Comparison of ENCODE assay signal across 19 mouse cellular contexts in the genomic region with DNA sequence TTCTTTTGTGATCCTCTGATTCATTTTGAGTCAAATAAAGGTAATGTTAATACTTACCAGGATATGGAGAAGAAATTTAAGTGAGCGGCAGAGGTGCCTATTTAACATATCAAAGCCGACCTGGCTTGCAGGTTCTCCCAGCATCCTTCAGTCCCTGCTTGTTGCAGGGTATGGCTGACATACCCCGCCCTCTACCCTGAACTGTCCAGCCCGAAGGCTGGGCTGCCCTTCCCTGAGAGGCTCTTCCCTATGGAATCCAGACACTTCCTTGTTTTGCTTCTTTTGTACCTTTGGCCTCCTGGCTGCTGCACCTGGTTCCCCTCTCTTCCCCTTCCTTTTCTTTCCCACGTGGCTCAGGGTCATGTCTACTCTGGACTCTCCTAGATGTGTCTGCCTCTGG.
"Had no signal": no experiment of that assay in that cellular context is flagged by ENCODE, and none has a peak within 500 bp of the region (broad histone marks: within the 10 kb centered on the region; RNA-seq: fewer than 3 reads in every experiment).

No protein-coding gene starts in this region.

- ATAC-seq: midbrain, embryonic 15.5 days had no signal

- H3K27ac ChIP-seq: kidney, embryonic 15.5 days; liver, embryonic 13.5 days; macrophage; midbrain, embryonic 12.5 days; midbrain, embryonic 15.5 days; neural tube, embryonic 12.5 days; neural tube, embryonic 15.5 days; stomach, postnatal 0 days had no signal

- H3K4me3 ChIP-seq: kidney, embryonic 15.5 days; liver, embryonic 13.5 days; midbrain, embryonic 12.5 days; midbrain, embryonic 15.5 days; neural tube, embryonic 12.5 days; neural tube, embryonic 15.5 days had no signal

- H3K9me3 ChIP-seq: kidney, embryonic 15.5 days; liver, embryonic 13.5 days; midbrain, embryonic 12.5 days; midbrain, embryonic 15.5 days; neural tube, embryonic 12.5 days; neural tube, embryonic 15.5 days had no signal

- H3K4me1 ChIP-seq: liver, embryonic 13.5 days had no signal

- H3K36me3 ChIP-seq: kidney, embryonic 15.5 days; liver, embryonic 13.5 days; midbrain, embryonic 12.5 days; midbrain, embryonic 15.5 days; neural tube, embryonic 12.5 days; neural tube, embryonic 15.5 days had no signal

- H3K9ac ChIP-seq: kidney, embryonic 15.5 days; liver, embryonic 13.5 days; midbrain, embryonic 12.5 days; midbrain, embryonic 15.5 days; neural tube, embryonic 12.5 days; neural tube, embryonic 15.5 days had no signal

- H3K27me3 ChIP-seq: liver, embryonic 13.5 days; midbrain, embryonic 12.5 days; midbrain, embryonic 15.5 days; neural tube, embryonic 12.5 days; neural tube, embryonic 15.5 days had no signal

- H3K4me2 ChIP-seq: kidney, embryonic 15.5 days; liver, embryonic 13.5 days; midbrain, embryonic 12.5 days; midbrain, embryonic 15.5 days; neural tube, embryonic 12.5 days; neural tube, embryonic 15.5 days had no signal

- DNase-seq: kidney, postnatal 10 days; kidney, postnatal 4 days; layer of hippocampus, adult 9-11 months; liver, embryonic 13.5 days; lung, adult 2 months; lung, postnatal 14 days; right cerebral cortex, adult 18-20 months; right cerebral cortex, postnatal 14 days; right cerebral cortex, postnatal 4 days; thymus, adult 2 months; thymus, postnatal 14 days; thymus, postnatal 4 days had no signal
